Mouse (Mus musculus): ENCODE measurements at regions not wholly inside any gene's neighbourhood (a gene's known extent, or its start where the extent isn't known, plus 50 kb on each side); places are given as distances from the start of the nearest gene placed in this dataset.

- H3K27me3 ChIP-seq (ENCODE audit: insufficient read depth, low read length) = no peaks in the 10 kb centered on the region
- DNase-seq (no peak), ATAC-seq (no peak)
- H3K9ac ChIP-seq (replicated peaks) = no peak overlapping the region
- WGBS (ENCODE audit: insufficient replicate concordance) = 65% methylated on average over 6 of the region's 6 CpGs
- no peaks in the 10 kb centered on the region for H3K9me3 ChIP-seq (ENCODE audit: low read length)
- no peak for TF ChIP-seq EP300 (IDR thresholded peaks at IDR 0.05; ENCODE audit: low read depth)
- no peaks in the 10 kb centered on the region for H3K4me1 ChIP-seq (ENCODE audit: insufficient read depth)
- H3K4me2 ChIP-seq (ENCODE audit: low read depth, low read length) = no peak overlapping the region
- no peak overlapping the region for H3K27ac ChIP-seq (ENCODE audit: low read depth)
- no peaks in the 10 kb centered on the region for H3K36me3 ChIP-seq (replicated peaks; ENCODE audit: insufficient read depth, low read length)
- no peak overlapping the region for H3K4me3 ChIP-seq (ENCODE audit: low read depth, low read length)
Measured at GRCm38 (mm10) chr7:125214036-125214435, 230.4 kb upstream of the Kdm8 start.

DNA sequence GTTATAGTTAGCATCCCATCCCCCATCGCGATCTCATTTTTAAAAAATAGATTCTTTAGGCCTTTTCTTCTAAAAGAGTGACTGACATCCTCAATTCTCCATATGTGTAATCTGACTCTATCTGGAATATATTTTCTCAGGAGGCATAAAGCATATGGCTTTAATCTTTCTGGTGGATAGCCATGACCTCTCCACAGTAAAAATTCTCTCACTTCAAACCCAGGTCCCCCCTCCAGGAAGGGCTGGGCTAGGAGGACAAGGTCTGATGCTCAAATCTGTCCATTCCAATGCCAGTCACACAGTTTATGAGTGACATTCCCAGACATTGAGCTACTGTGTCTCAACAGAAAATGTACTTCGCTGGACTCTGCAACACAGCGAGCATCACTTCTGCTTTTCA lies 226.8 kb upstream of the Kdm8 start:
- no peaks in the 10 kb centered on the region for H3K9me3 ChIP-seq (ENCODE audit: low read length)
- ATAC-seq (no peak), DNase-seq (no peak)
- no peaks in the 10 kb centered on the region for H3K27me3 ChIP-seq (ENCODE audit: insufficient read depth, low read length)
- H3K4me2 ChIP-seq (ENCODE audit: low read depth, low read length) = no peak overlapping the region
- 77% methylated on average over 4 of the region's 4 CpGs for WGBS (ENCODE audit: insufficient replicate concordance)
- no peak for TF ChIP-seq CTCF (IDR thresholded peaks at IDR 0.05; ENCODE audit: low read depth)
- no peak for TF ChIP-seq EP300 (IDR thresholded peaks at IDR 0.05; ENCODE audit: low read depth)
- H3K9ac ChIP-seq (replicated peaks) = no peak overlapping the region
- no peaks in the 10 kb centered on the region for H3K36me3 ChIP-seq (replicated peaks; ENCODE audit: insufficient read depth, low read length)
- H3K27ac ChIP-seq (ENCODE audit: low read depth) = no peak overlapping the region
- H3K4me3 ChIP-seq (ENCODE audit: low read depth, low read length) = no peak overlapping the region
- H3K4me1 ChIP-seq (ENCODE audit: insufficient read depth) = no peaks in the 10 kb centered on the region

DNA sequence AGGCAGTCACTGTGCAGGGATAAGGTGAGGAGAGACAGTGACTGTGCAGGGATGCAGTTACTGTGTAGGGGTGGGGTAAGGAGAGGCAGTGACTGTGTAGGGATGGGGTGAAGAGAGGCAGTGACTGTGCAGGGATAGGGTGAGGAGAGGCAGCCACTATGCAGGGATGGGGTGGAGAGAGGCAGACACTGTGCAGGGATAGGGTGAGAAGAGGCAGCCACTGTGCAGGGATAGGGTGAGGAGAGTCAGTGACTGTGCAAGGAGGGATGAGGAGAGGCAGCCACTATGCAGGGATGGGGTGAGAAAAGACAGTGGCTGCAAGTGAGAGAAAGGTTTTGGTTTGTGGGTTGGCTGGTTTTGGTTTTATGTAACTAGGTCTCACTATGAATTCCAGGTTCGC lies 221.8 kb upstream of the Kdm8 start:
- WGBS (ENCODE audit: insufficient replicate concordance) = 78% methylated on average over 1 of the region's 1 CpGs
- no peaks in the 10 kb centered on the region for H3K4me1 ChIP-seq (ENCODE audit: insufficient read depth)

DNA sequence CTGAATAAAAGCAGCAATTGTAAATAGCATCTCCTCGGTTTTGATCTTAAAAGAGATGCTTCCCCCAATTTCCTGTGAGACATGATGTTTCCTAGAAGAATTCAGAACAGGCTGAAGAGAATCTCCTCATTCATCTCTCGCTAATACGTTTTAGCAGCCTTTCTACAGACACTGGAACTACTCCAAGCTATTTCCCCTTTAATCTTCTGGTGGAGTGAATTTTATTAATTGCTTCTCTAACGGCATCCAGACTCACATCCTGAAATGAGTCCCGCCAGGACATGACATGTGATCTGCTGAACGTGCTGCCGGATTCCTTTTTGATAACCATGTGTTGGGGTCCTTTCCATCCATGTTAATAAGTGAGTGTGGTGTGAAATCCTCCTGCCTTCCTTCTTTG lies 209.6 kb upstream of the Kdm8 start:
- DNase-seq = no peak
- Histone ChIP-seq H3K4me2 (ENCODE audit: low read depth, low read length) (no peak overlapping the region), H3K36me3 (replicated peaks; ENCODE audit: insufficient read depth, low read length) (no peaks in the 10 kb centered on the region), H3K4me3 (ENCODE audit: low read depth, low read length) (no peak overlapping the region), H3K9ac (replicated peaks) (no peak overlapping the region), H3K4me1 (ENCODE audit: insufficient read depth) (no peaks in the 10 kb centered on the region), H3K27ac (ENCODE audit: low read depth) (no peak overlapping the region), H3K27me3 (ENCODE audit: insufficient read depth, low read length) (no peaks in the 10 kb centered on the region), H3K9me3 (ENCODE audit: low read length) (no peaks in the 10 kb centered on the region)
- TF ChIP-seq EP300 (IDR thresholded peaks at IDR 0.05; ENCODE audit: low read depth) = no peak
- TF ChIP-seq CTCF (IDR thresholded peaks at IDR 0.05; ENCODE audit: low read depth) = no peak
- WGBS (ENCODE audit: insufficient replicate concordance) = 69% methylated on average over 7 of the region's 7 CpGs
- no peak for ATAC-seq

More for the DNA sequence above, 221.8 kb upstream of the Kdm8 start:
- H3K27me3 ChIP-seq (ENCODE audit: insufficient read depth, low read length) = no peaks in the 10 kb centered on the region
- H3K9me3 ChIP-seq (ENCODE audit: low read length) = no peaks in the 10 kb centered on the region
- DNase-seq (no peak), ATAC-seq (no peak)
- H3K27ac ChIP-seq (ENCODE audit: low read depth) = no peak overlapping the region
- H3K36me3 ChIP-seq (replicated peaks; ENCODE audit: insufficient read depth, low read length) = no peaks in the 10 kb centered on the region
- H3K4me3 ChIP-seq (ENCODE audit: low read depth, low read length) = no peak overlapping the region
- TF ChIP-seq CTCF (IDR thresholded peaks at IDR 0.05; ENCODE audit: low read depth) = no peak
- TF ChIP-seq EP300 (IDR thresholded peaks at IDR 0.05; ENCODE audit: low read depth) = no peak
- no peak overlapping the region for H3K4me2 ChIP-seq (ENCODE audit: low read depth, low read length)
- no peak overlapping the region for H3K9ac ChIP-seq (replicated peaks)

GRCm38 (mm10) chr7:125237026-125237425 lies 207.4 kb upstream of the Kdm8 start:
- H3K4me1 ChIP-seq (ENCODE audit: insufficient read depth) = no peaks in the 10 kb centered on the region
- no peaks in the 10 kb centered on the region for H3K36me3 ChIP-seq (replicated peaks; ENCODE audit: insufficient read depth, low read length)
- 57% methylated on average over 3 of the region's 3 CpGs for WGBS (ENCODE audit: insufficient replicate concordance)
- ATAC-seq (no peak), DNase-seq (no peak)
- no peaks in the 10 kb centered on the region for H3K27me3 ChIP-seq (ENCODE audit: insufficient read depth, low read length)
- no peak overlapping the region for H3K4me2 ChIP-seq (ENCODE audit: low read depth, low read length)
- no peaks in the 10 kb centered on the region for H3K9me3 ChIP-seq (ENCODE audit: low read length)
- H3K4me3 ChIP-seq (ENCODE audit: low read depth, low read length) = no peak overlapping the region
- TF ChIP-seq CTCF (IDR thresholded peaks at IDR 0.05; ENCODE audit: low read depth) (no peak), EP300 (IDR thresholded peaks at IDR 0.05; ENCODE audit: low read depth) (no peak)
- no peak overlapping the region for H3K27ac ChIP-seq (ENCODE audit: low read depth)
- no peak overlapping the region for H3K9ac ChIP-seq (replicated peaks)

- TF ChIP-seq EP300 (IDR thresholded peaks at IDR 0.05; ENCODE audit: low read depth) = no peak
- no peak for TF ChIP-seq CTCF (IDR thresholded peaks at IDR 0.05; ENCODE audit: low read depth)
- 67% methylated on average over 3 of the region's 3 CpGs for WGBS (ENCODE audit: insufficient replicate concordance)
- Histone ChIP-seq H3K27me3 (ENCODE audit: insufficient read depth, low read length) (no peaks in the 10 kb centered on the region), H3K4me1 (ENCODE audit: insufficient read depth) (no peaks in the 10 kb centered on the region), H3K36me3 (replicated peaks; ENCODE audit: insufficient read depth, low read length) (no peaks in the 10 kb centered on the region), H3K4me3 (ENCODE audit: low read depth, low read length) (no peak overlapping the region), H3K4me2 (ENCODE audit: low read depth, low read length) (no peak overlapping the region), H3K9ac (replicated peaks) (no peak overlapping the region), H3K27ac (ENCODE audit: low read depth) (no peak overlapping the region), H3K9me3 (ENCODE audit: low read length) (no peaks in the 10 kb centered on the region)
- no peak for DNase-seq
- no peak for ATAC-seq
Measured at GRCm38 (mm10) chr7:125243021-125243420, 201.5 kb upstream of the Kdm8 start.

DNA sequence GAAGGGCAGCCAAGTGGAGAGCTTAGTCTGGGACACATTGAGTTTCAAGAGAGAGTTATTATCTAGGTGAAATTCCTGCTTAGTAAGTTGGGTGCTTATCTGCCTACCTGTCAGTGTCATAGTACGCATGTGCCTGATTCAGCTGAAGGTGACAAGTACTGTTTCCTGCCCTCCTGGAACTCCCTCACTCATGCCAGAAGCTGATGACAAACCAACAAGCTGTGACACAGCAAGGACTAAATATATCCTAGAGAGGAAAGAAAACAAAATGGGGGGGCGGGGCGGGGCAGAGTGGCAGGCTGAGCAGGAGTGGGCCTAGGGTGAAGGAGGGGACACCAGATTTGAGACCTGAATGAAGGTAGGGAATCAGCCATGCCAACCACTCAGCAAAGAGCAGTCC lies 196.1 kb upstream of the Kdm8 start:
- Histone ChIP-seq H3K4me3 (ENCODE audit: low read depth, low read length) (no peak overlapping the region), H3K36me3 (replicated peaks; ENCODE audit: insufficient read depth, low read length) (no peaks in the 10 kb centered on the region), H3K4me1 (ENCODE audit: insufficient read depth) (no peaks in the 10 kb centered on the region), H3K27ac (ENCODE audit: low read depth) (no peak overlapping the region), H3K4me2 (ENCODE audit: low read depth, low read length) (no peak overlapping the region), H3K9ac (replicated peaks) (no peak overlapping the region), H3K9me3 (ENCODE audit: low read length) (no peaks in the 10 kb centered on the region), H3K27me3 (ENCODE audit: insufficient read depth, low read length) (no peaks in the 10 kb centered on the region)
- DNase-seq (no peak), ATAC-seq (no peak)
- 94% methylated on average over 3 of the region's 3 CpGs for WGBS (ENCODE audit: insufficient replicate concordance)
- TF ChIP-seq CTCF (IDR thresholded peaks at IDR 0.05; ENCODE audit: low read depth) (no peak), EP300 (IDR thresholded peaks at IDR 0.05; ENCODE audit: low read depth) (no peak)

All from liver, postnatal 0 days (tissue).